Mouse (Mus musculus): ENCODE data around the gene Wdr37. TPM values are rescaled to one million over a fixed set of nuclear protein-coding genes. Genes with fewer than 3 reads are reported as not detected.

Gene Wdr37
- polyA plus RNA-seq, 3 experiments from 2014 or later, result 40.5 to 53.5 (median 41.2) TPM

Other genes starting within 250 kb of the Wdr37 start
- gene Idi1, start 13.6 kb upstream of the Wdr37 start, polyA plus RNA-seq (2017; shearing (Covaris generic)), result 10 to 100 TPM; 23.3 to 55.0 (median 32.2) TPM
- gene Gm9745, start 76.3 kb upstream of the Wdr37 start, polyA plus RNA-seq (2017; shearing (Covaris generic)), result not detected
- not detected for gene Idi2, start 81.0 kb upstream of the Wdr37 start, polyA plus RNA-seq (2017; shearing (Covaris generic))
- 10 to 100 TPM; 62.9 to 90.5 (median 81.1) TPM for gene Gtpbp4, start 124.2 kb upstream of the Wdr37 start, polyA plus RNA-seq (2017; shearing (Covaris generic))
- 10 to 100 TPM; 33.8 to 37.2 (median 35.0) TPM for gene Larp4b, start 222.0 kb upstream of the Wdr37 start, polyA plus RNA-seq (2017; shearing (Covaris generic))